Mouse (Mus musculus): ENCODE results near the gene Appl2.

The Appl2 gene

DNA sequence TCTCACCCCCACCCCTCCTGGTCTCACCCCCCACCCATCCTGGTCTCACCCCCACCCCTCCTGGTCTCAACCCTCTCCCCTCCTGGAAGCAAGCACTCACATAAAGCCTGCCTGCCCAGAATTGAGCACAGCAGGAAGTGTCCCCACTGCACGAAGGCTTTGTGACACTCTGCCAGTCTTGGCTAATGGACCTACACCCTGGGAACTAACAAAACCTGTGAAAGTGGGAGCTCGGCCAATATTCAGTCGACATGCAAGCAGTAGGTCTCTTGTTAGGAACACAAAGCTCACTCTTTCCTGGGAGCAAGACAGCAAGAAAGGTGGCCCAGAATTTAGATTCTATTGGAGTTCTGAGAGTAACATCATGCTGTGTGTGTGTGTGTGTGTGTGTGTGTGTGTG, 17.6 kb downstream of the Appl2 start:
- DNase-seq, result no peak

- no peak for DNase-seq
Observed at GRCm38 (mm10) chr10:83629878-83630277, 18.7 kb downstream of the Appl2 start.

DNA sequence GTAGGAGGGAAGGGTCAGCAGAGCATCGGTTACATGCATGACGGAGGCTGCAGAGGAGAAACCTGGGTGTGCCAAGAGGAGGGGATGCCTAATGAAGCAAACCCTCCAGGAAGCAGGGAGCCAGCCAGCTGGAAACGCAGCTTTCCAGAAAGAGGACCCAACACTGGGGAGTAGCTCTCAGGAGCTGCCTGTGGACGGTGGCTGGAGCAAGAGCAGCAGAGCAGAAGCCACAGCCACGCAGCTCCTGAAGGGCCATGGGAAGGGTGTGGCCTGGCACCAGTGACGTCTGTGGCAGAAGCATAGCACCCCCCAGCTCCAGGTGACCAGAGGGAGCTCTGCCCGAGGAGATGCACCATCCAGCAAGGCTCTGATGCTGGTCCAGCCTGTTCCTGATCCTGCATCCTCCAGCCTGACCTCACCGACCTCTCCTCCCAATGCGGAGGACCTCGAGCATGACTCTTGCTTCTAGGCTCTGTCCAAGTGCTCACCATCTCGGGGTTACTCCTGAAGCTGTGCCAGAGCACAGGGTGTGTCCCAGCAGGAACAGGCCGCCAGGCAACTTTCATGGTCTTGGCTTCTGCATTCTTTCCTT, 19.3 kb downstream of the Appl2 start:
- DNase-seq, result no peak

DNA sequence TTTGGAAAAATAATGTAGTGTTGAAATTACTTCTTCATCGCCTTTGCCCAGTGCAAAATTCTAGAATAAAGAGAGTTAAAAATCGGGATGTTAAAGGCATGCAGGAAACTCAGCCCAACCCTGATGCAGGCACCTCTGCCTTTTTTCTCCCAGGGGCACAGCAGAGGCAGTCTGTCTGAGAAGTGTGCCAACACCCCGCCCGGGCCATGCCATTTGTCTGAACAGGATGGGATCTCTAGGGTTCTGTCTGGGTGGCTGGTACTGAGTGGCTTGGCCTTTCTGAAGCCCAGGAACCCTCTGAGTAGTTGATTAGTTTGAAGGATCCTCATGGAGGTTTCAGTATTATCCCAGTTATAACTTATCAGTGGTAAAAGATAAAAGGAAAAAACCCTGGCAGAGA, 20.3 kb downstream of the Appl2 start:
- no peak for DNase-seq

DNA sequence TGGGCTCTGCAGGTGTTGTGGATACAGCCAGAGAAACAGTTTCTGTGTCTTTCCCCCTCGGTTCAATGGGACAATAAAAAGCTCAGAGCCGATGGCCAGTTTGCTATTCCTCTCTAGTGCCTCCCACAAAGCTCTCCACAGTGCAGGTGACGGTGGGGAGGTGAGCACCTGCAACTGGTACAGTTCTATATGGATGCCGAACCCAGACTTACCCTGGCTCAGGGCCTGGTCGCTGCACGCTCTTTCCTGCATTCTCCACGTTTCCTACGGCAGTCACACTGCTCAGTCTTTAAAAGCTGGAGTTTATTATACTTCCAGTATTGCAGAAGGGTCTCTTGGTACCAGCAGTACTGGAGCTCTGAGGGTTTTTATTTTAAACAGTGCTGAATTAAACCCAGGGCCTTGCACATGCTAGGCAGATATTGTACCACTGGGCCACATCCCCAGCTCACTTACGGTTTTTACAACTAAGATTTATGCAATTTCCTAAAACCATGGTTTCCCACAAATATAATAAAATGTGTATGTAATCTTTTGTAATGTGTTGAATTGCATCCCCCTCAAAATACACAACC, 21.3 kb downstream of the Appl2 start:
- no peak for DNase-seq

DNA sequence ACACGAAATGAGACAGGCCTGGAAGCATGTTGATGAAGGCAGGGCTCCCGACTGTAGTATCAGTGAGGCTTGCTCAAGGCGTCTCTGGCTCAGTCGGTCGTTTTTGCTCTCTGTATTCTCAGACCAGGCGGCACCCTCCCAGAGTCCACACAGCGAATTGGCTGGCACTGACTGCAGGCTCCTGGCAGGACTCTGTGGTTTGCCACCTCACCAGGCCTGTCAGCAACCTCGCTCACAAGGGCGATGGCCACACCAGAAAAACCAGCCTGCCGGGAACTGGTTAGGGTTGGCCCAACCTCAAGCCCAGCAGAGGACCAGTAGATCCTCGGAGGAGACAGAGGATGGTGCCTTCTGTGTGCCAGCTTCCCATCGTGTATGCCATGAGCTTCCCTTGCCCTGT, 23.7 kb downstream of the Appl2 start:
- no peak for DNase-seq

- no peak for DNase-seq
Observed at GRCm38 (mm10) chr10:83624065-83624464, 24.5 kb downstream of the Appl2 start.

GRCm38 (mm10) chr10:83620350-83621055, 28.0 kb downstream of the Appl2 start:
- no peak for DNase-seq

- DNase-seq, result no peak
Observed at GRCm38 (mm10) chr10:83618819-83619440, 29.6 kb downstream of the Appl2 start.

GRCm38 (mm10) chr10:83617366-83617765, 31.2 kb downstream of the Appl2 start:
- DNase-seq, result no peak

GRCm38 (mm10) chr10:83612648-83613215, 35.8 kb downstream of the Appl2 start:
- DNase-seq, result no peak

DNA sequence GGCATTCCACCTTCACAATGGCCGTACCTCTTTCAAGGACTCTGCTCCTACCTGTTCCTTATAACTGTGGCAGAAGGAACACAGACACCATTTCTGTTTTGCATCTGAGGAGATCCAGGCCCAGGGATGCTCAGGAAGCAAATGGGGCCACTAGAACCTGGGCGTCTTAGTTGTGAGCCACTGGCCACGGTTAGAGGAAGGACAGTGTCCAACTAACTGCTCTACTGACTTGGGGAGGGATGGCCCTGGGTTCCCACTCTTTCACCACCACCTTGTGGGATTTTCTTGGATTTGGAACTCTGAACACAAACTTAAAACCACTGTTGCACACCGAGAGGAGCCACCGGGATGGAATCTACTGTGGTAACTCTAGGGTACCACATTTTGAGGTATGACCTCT, 36.7 kb downstream of the Appl2 start:
- DNase-seq, result no peak

DNA sequence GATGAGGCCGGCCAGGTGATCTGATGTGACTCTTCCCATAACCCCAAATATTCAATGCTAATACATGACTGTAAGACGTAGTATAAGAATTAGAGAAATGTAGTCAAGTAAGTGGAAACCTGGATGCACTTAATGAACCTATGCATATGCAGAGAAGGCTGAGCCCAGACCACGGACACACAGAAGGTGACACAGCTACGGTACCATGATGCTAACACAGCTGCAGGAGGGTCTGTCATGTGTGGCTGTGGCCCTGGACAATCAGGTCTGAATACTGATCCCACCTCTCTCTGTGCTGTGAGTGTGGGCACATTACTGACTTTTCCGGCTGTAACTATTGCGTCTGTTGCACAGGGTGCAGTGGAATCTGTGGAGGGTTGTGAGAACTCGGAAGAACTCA, 38.0 kb downstream of the Appl2 start:
- no peak for DNase-seq

DNA sequence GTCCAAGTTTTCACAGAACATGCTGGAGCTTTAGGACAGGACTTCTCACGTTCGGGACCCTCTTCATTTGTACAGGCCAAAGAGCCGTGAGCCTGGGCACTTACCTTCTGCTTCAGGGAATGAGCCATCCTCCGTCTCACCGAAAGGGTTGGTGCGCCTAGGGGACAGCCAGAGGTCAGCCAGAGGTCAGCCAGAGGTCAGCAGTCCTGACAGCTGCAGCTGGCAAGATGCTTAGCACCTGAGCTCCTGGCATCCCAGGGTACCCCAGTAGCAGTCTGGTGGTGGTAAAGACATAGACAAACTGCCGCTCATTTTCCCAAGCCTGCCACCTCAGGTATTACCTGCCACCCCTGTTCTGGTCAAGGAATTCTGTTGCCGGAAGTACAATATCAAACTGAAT, 39.9 kb downstream of the Appl2 start:
- no peak for DNase-seq

DNA sequence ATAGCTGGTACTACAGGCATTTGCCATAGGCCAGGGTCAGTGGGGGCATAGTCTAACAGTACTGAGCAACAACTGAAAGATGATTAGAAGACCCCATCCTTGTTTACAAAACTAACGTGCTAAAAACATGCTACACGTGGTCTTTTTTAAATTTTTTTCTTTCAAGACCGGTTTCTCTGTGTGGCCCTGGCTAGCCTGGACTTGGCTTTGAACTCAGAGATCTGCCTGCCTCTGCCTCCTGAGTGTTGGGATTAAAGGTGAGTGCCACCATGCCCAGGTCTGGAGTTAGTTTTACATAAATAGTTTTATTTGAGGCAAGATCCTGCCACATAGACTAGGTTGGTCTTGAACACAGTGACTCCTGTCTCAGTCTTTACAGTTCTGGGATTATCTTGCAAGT, 41.4 kb downstream of the Appl2 start:
- DNase-seq, result no peak

GRCm38 (mm10) chr10:83605637-83606183, 42.8 kb downstream of the Appl2 start:
- DNase-seq, result no peak

DNA sequence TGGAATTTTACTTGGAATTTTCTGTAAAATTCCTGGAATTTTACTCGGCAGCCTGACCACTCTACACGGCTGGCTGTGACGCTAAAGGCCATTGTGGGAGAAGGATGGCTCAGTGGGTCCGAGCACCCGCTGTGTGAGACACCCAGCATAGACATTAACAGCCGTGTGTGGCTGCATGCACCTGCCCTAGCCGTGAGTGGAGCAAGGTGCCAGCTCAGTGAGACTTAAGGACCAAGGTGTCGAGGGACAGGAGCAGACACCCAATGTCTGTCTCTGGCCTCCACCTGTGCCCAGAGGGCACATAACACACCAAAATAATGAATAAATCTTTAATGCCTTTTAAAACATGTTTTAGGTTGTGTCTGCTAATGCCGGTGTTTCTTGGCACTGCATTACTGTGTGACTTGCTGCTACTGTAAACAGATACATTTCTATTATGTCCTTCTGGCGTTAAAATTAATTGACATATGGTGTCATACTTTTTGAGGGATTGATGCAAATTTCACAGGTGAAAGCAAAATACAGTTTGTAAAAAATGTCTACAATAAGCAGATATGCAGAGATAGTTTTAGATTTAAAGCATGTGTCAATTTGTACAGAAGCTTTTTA, 44.5 kb downstream of the Appl2 start:
- no peak for DNase-seq

- no peak for DNase-seq
Observed at GRCm38 (mm10) chr10:83600650-83601049, 47.9 kb downstream of the Appl2 start.

GRCm38 (mm10) chr10:83594526-83594925, 54.0 kb downstream of the Appl2 start:
- no peak for DNase-seq

DNA sequence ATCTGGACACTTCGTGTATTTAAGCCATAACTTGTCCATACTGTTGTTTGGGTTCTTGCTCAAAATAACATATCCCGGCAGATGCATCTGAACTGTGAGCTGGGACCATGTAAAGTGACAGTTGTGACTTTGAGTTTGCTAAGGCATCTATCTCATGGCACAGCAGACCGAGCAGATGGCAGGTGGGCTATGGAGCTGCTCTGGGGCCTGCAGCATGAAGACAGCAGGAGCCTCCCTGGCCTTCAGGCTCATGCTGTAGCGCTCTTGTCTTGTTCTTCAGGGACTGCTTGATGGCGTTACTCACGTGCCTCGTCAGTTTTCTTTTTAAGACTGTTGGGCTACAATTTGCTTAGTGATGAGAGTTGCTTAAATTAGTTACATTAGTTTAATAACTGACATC, 55.9 kb downstream of the Appl2 start:
- DNase-seq, result no peak

DNA sequence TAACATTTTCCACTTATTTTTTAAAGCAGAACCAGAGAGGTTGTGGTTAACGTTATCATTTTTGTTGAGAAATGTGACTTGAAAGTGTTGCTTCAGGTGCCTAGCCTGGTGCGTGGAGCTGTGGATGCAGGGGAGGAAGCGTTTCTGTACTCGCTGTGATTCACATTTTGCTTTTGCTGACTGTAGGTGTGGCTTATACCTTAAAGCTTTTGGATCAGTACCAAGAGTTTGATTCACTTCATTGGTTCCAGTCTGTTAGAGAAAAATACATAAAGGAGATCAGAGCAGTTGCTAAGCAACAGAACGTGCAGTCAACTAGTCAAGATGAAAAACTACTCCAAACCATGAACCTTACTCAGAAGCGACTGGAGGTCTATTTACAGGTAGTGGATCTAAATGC, 57.7 kb downstream of the Appl2 start:
- DNase-seq, result no peak

DNA sequence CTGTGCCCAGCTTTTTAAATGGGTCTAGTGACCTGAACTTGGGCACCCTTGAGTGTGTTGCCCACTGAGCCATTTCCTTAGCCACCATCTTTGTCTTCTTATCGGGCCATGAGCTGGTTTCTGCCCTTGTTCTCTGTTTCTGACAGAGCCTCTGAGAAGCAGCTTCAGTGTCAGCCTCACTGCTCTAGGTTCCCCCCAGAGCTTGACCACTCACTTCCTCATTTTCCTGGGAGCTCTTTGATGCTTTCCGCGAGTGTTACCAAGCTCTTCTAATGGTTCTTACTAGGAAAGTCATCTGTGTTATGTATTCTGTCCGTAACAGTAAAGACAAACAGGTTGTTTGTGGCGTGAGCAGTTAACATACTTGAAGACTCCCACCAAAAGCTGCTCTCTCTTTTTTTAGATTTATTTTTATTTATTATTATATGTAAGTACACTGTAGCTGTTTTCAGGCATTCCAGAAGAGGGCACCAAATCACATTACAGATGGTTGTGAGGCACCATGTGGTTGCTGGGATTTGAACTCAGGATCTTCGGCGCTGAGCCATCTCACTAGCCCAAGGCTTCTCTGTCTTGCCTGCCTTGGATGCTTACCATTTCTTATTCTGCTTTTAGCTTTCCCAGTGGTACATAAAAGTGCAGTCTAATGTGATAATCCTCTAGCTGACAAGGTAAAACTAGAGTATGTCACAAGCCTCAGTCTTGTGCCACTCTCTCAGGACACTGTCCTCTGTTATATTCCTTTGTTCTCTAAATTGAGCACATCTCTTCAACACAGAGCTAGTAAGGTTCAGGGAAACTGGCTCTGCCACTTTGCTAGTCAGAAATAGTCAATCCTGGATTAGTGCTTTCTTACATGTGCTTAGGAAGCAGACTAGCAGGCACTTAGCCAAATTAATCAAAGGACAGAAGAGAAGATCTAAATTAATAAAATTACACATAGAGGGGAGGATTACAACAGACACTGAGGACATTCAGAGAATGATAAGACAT, 82.8 kb downstream of the Appl2 start:
- DNase-seq, result no peak

Data from right cerebral cortex, postnatal 14 days (tissue).